Mouse (Mus musculus): ENCODE measurements around the gene Exd1.

DNA sequence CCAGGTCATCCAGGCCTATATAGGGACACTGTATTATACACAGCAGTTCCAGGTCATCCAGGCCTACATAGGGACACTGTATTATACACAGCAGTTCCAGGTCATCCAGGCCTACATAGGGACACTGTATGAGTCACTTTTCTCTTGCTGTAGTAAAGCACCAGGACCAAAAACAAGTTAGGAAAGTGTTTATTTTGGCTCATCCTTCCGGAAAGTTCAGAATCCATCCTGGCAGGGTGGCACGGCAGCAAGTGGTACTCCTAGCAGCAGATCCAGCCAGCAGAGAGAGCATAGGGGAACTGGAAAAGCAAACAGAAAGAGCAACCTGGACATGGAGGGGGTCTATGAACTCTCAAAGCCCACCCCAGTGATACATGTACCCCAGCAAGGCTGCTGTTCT is 36.6 kb downstream of the Exd1 start:
- TF ChIP-seq CTCF (IDR thresholded peaks at IDR 0.05; ENCODE audit: low read depth) (no peak), EP300 (IDR thresholded peaks at IDR 0.05; ENCODE audit: low read depth) (no peak)

Data from liver, embryonic 14.5 days (tissue).